Comparison of ENCODE assay signal across 12 mouse cellular contexts in the genomic region with DNA sequence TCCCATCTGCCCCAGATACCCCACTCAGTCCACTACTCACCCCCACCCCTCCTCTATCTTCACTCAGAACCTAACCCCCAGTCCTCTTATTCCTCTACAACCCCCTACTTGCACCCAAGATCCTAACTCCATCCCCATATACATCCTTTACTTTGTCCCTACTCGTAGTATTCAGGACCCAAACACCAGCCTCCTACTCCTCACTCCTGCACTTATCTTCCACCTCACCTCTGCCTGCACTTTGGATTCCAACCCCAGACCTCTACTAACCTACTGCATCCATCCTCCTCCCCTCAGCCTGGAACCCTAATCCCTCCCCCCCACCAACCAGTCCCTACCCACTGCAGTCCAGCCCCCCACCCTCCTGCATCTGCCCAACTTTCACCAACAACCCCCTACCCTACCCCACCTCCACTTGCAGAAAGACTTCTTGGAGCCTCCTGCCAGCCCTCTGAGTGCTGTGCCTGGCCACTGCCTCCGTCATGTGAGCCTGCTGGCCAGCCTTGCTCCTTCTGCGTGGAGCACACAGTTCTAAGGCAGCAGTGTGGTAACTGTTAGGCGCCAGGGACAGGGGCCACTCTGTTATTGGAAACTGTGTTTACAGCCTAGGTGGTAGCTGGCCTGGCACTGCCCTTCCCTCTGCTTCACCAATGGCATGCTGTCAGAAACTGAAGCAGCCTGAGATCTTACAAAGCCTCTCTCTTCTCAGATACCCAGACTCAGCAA. TPM values are rescaled to one million over a fixed set of nuclear protein-coding genes. Genes with fewer than 3 reads are reported as not detected.
DNase-seq lines count a peak whose midpoint lies in the region; ATAC-seq and TF ChIP-seq lines count a peak whose summit lies in the region.
"Had no signal": no experiment of that assay in that cellular context is flagged by ENCODE, and none has a peak within 500 bp of the region (broad histone marks: within the 10 kb centered on the region; RNA-seq: fewer than 3 reads in every experiment).

No protein-coding gene starts in this region.

- H3K36me3 ChIP-seq in heart, embryonic 13.5 days: 0 out of 2 replicates have a peak, but pooled peaks cover 4% of the 10 kb centered on the region
- no peaks in the 10 kb centered on the region for H3K36me3 ChIP-seq in heart, embryonic 10.5 days
- H3K36me3 ChIP-seq in lung, embryonic 14.5 days (ENCODE audit: insufficient read depth): no peaks in the 10 kb centered on the region

- no peak for TF ChIP-seq CTCF in lung, embryonic 14.5 days (IDR thresholded peaks at IDR 0.05; ENCODE audit: low read depth)
- no peak for TF ChIP-seq CTCF in lung, adult 2 months (IDR thresholded peaks at IDR 0.05; ENCODE audit: insufficient read depth, low read length)

- no peak for DNase-seq in heart, embryonic 10.5 days (ENCODE audit: low spot score)
- no peak for DNase-seq in lung, embryonic 14.5 days
- DNase-seq in lung, adult 2 months: no peak
- DNase-seq in gastrocnemius, postnatal 36 days: peak; percentile 46 to 47
- DNase-seq in skeletal muscle tissue, adult 2 months (ENCODE audit: low read depth, low spot score): peak; percentile 81
- DNase-seq in spleen, postnatal 4 days (ENCODE audit: low spot score in 2 of 2): no peak
- DNase-seq: cerebellum, adult 11-12 months; midbrain, embryonic 14.5 days; right cerebral cortex, postnatal 25 days had no signal

- H3K4me3 ChIP-seq in heart, embryonic 13.5 days: no peak overlapping the region
- no peak overlapping the region for H3K4me3 ChIP-seq in heart, embryonic 10.5 days
- no peak overlapping the region for H3K4me3 ChIP-seq in lung, embryonic 14.5 days (ENCODE audit: low read depth, low read length)
- H3K4me3 ChIP-seq in lung, adult 2 months (replicated peaks; ENCODE audit: extremely low read depth, low read depth, low read length): no peak overlapping the region
- H3K4me3 ChIP-seq: neural tube, embryonic 15.5 days had no signal

- H3K9ac ChIP-seq in heart, embryonic 13.5 days: no peak overlapping the region
- H3K9ac ChIP-seq in lung, embryonic 14.5 days: no peak overlapping the region
- H3K9ac ChIP-seq: neural tube, embryonic 15.5 days had no signal

- peaks cover 71% of the 10 kb centered on the region for H3K27me3 ChIP-seq in heart, embryonic 13.5 days (replicated peaks)
- peaks cover 81% of the 10 kb centered on the region for H3K27me3 ChIP-seq in heart, embryonic 10.5 days (ENCODE audit: insufficient read depth, poor library complexity, severe bottlenecking)
- no peaks in the 10 kb centered on the region for H3K27me3 ChIP-seq in lung, embryonic 14.5 days (ENCODE audit: insufficient read depth, low read length)
- H3K27me3 ChIP-seq: neural tube, embryonic 15.5 days had no signal

- H3K9me3 ChIP-seq in heart, embryonic 13.5 days: no peaks in the 10 kb centered on the region
- no peaks in the 10 kb centered on the region for H3K9me3 ChIP-seq in heart, embryonic 10.5 days
- H3K9me3 ChIP-seq in lung, embryonic 14.5 days (ENCODE audit: low read depth, low read length): no peaks in the 10 kb centered on the region
- H3K9me3 ChIP-seq: neural tube, embryonic 15.5 days had no signal

- no peak overlapping the region for H3K4me2 ChIP-seq in heart, embryonic 13.5 days
- no peak overlapping the region for H3K4me2 ChIP-seq in lung, embryonic 14.5 days
- H3K4me2 ChIP-seq: neural tube, embryonic 15.5 days had no signal

- peak overlapping the region; percentile 61; the same call in 1 of the 2 replicates for H3K27ac ChIP-seq in heart, embryonic 13.5 days (replicated peaks)
- H3K27ac ChIP-seq in heart, embryonic 10.5 days: no peak overlapping the region; the same call in 1 of the 2 replicates
- peak overlapping the region; percentile 27; the same call in 1 of the 2 replicates for H3K27ac ChIP-seq in lung, embryonic 14.5 days (ENCODE audit: low read depth)
- H3K27ac ChIP-seq: neural tube, embryonic 15.5 days had no signal

- WGBS in heart, embryonic 13.5 days: 60% methylated on average over 4 of the region's 4 CpGs
- WGBS in heart, embryonic 10.5 days: 63% methylated on average over 4 of the region's 4 CpGs
- 62% methylated on average over 4 of the region's 4 CpGs for WGBS in lung, embryonic 14.5 days
- WGBS in lung, adult 2 months: 39% methylated on average over 4 of the region's 4 CpGs

- intact Hi-C loops in gastrocnemius, postnatal 36 days (cut with DNase I): no loop called here

- no peak for TF ChIP-seq POLR2A in lung, adult 2 months (IDR thresholded peaks at IDR 0.05; ENCODE audit: borderline replicate concordance, extremely low read depth, low read depth, low read length)

- ATAC-seq in heart, embryonic 13.5 days (ENCODE audit: extremely low read depth, insufficient number of reproducible peaks, low FRiP score, low TSS enrichment): no peak
- ATAC-seq in lung, embryonic 14.5 days (ENCODE audit: insufficient read depth): no peak
- ATAC-seq: forebrain, embryonic 16.5 days had no signal

- H3K4me1 ChIP-seq in heart, embryonic 13.5 days: peaks cover 59% of the 10 kb centered on the region
- H3K4me1 ChIP-seq in heart, embryonic 10.5 days: peaks cover 29% of the 10 kb centered on the region
- 0 out of 2 replicates have a peak, but pooled peaks cover 11% of the 10 kb centered on the region for H3K4me1 ChIP-seq in lung, embryonic 14.5 days (ENCODE audit: insufficient read depth)
- peaks cover 65% of the 10 kb centered on the region for H3K4me1 ChIP-seq in lung, adult 2 months (ENCODE audit: control insufficient read depth, insufficient read depth, low read length)

RNA-seq across cellular contexts. Expression of gene Dhrs3, which starts 14.5 kb away (rescaled TPM):
- 37.4 and 45.8 TPM in 2 replicates for polyA plus RNA-seq in heart, embryonic 13.5 days (2015; fragmentation: Nextera tagmentation; extraction: Ambion mirVana)
- polyA plus RNA-seq in heart, embryonic 10.5 days (2016; fragmentation: Nextera tagmentation; extraction: Ambion mirVana): 7.0 and 21.2 TPM in 2 replicates
- polyA plus RNA-seq in lung, embryonic 14.5 days (2014; fragmentation: Nextera tagmentation; extraction: Ambion mirVana): 36.5 and 41.3 TPM in 2 replicates
- polyA plus RNA-seq in lung, adult 2 months (2012; rRNA removed): 150 and 175 TPM in 2 replicates
- total RNA-seq in gastrocnemius, postnatal 36 days (2021): 10 to 100 TPM; 30.4 to 45.8 TPM

Comparison
In these comparisons a context has a peak if more than half of its experiments do, and no peak if none do; other contexts are left out.
1. DNase-seq: peak in gastrocnemius, postnatal 36 days (2 of 2) and skeletal muscle tissue, adult 2 months (single experiment); none in heart, embryonic 10.5 days (single experiment), lung, embryonic 14.5 days (single experiment), lung, adult 2 months (single experiment) and spleen, postnatal 4 days (0 of 2).